Mouse (Mus musculus): ENCODE measurements around the gene 4921517D22Rik.

4921517D22Rik gene

GRCm38 (mm10) chr13:59656975-59657388, 36.9 kb downstream of the 4921517D22Rik start:
- DNase-seq, result no peak

GRCm38 (mm10) chr13:59656316-59656832, 37.5 kb downstream of the 4921517D22Rik start:
- peak; percentile 13 to 18 for DNase-seq

GRCm38 (mm10) chr13:59655718-59656315, 38.1 kb downstream of the 4921517D22Rik start:
- no peak for DNase-seq

GRCm38 (mm10) chr13:59654465-59654864, 39.4 kb downstream of the 4921517D22Rik start:
- no peak for DNase-seq

GRCm38 (mm10) chr13:59653136-59653535, 40.8 kb downstream of the 4921517D22Rik start:
- no peak for DNase-seq

GRCm38 (mm10) chr13:59652651-59653050, 41.3 kb downstream of the 4921517D22Rik start:
- no peak for DNase-seq

- no peak for DNase-seq
Observed at GRCm38 (mm10) chr13:59649781-59650180, 44.1 kb downstream of the 4921517D22Rik start.

GRCm38 (mm10) chr13:59648598-59648997, 45.3 kb downstream of the 4921517D22Rik start:
- no peak for DNase-seq

- no peak for DNase-seq
Observed at GRCm38 (mm10) chr13:59647484-59647883, 46.4 kb downstream of the 4921517D22Rik start.

GRCm38 (mm10) chr13:59646674-59647244, 47.1 kb downstream of the 4921517D22Rik start:
- no peak for DNase-seq

- DNase-seq, result no peak
Observed at GRCm38 (mm10) chr13:59645491-59645890, 48.4 kb downstream of the 4921517D22Rik start.

- DNase-seq, result no peak
Observed at GRCm38 (mm10) chr13:59642818-59643217, 51.1 kb downstream of the 4921517D22Rik start.

- no peak for DNase-seq
Observed at GRCm38 (mm10) chr13:59640178-59640440, 53.8 kb downstream of the 4921517D22Rik start.

GRCm38 (mm10) chr13:59639368-59640177, 54.3 kb downstream of the 4921517D22Rik start:
- DNase-seq, result no peak

GRCm38 (mm10) chr13:59637800-59638199, 56.1 kb downstream of the 4921517D22Rik start:
- DNase-seq, result no peak
